Mouse (Mus musculus): ENCODE data around the gene Patj.

The Patj gene

GRCm38 (mm10) chr4:98444437-98445139 is 49.0 kb downstream of the Patj start:
- peak; percentile 60 for DNase-seq (ENCODE audit: low read depth, low spot score)

GRCm38 (mm10) chr4:98449564-98450263 is 54.1 kb downstream of the Patj start:
- DNase-seq (ENCODE audit: low read depth, low spot score), result no peak

- DNase-seq (ENCODE audit: low read depth, low spot score), result no peak
Measured at GRCm38 (mm10) chr4:98450308-98450707, 54.7 kb downstream of the Patj start.

GRCm38 (mm10) chr4:98450829-98451228 is 55.2 kb downstream of the Patj start:
- DNase-seq (ENCODE audit: low read depth, low spot score), result no peak

GRCm38 (mm10) chr4:98451259-98451658 is 55.7 kb downstream of the Patj start:
- no peak for DNase-seq (ENCODE audit: low read depth, low spot score)

- no peak for DNase-seq (ENCODE audit: low read depth, low spot score)
Measured at GRCm38 (mm10) chr4:98452725-98453124, 57.1 kb downstream of the Patj start.

GRCm38 (mm10) chr4:98453231-98453630 is 57.6 kb downstream of the Patj start:
- DNase-seq (ENCODE audit: low read depth, low spot score), result no peak

GRCm38 (mm10) chr4:98455352-98455751 is 59.8 kb downstream of the Patj start:
- no peak for DNase-seq (ENCODE audit: low read depth, low spot score)

- no peak for DNase-seq (ENCODE audit: low read depth, low spot score)
Measured at GRCm38 (mm10) chr4:98455910-98456309, 60.3 kb downstream of the Patj start.

GRCm38 (mm10) chr4:98461804-98462341 is 66.3 kb downstream of the Patj start:
- DNase-seq (ENCODE audit: low read depth, low spot score), result peak; percentile 43

- peak; percentile 30 for DNase-seq (ENCODE audit: low read depth, low spot score)
Measured at GRCm38 (mm10) chr4:98465476-98465875, 69.9 kb downstream of the Patj start.

GRCm38 (mm10) chr4:98465886-98466285 is 70.3 kb downstream of the Patj start:
- no peak for DNase-seq (ENCODE audit: low read depth, low spot score)

GRCm38 (mm10) chr4:98471376-98471775 is 75.8 kb downstream of the Patj start:
- DNase-seq (ENCODE audit: low read depth, low spot score), result no peak

GRCm38 (mm10) chr4:98473491-98473890 is 77.9 kb downstream of the Patj start:
- DNase-seq (ENCODE audit: low read depth, low spot score), result no peak

- DNase-seq (ENCODE audit: low read depth, low spot score), result no peak
Measured at GRCm38 (mm10) chr4:98478005-98478404, 82.4 kb downstream of the Patj start.

GRCm38 (mm10) chr4:98486475-98486874 is 90.9 kb downstream of the Patj start:
- DNase-seq (ENCODE audit: low read depth, low spot score), result no peak

GRCm38 (mm10) chr4:98486901-98487300 is 91.3 kb downstream of the Patj start:
- no peak for DNase-seq (ENCODE audit: low read depth, low spot score)

- DNase-seq (ENCODE audit: low read depth, low spot score), result no peak
Measured at GRCm38 (mm10) chr4:98489386-98489785, 93.8 kb downstream of the Patj start.

GRCm38 (mm10) chr4:98498341-98498740 is 102.8 kb downstream of the Patj start:
- DNase-seq (ENCODE audit: low read depth, low spot score), result no peak

GRCm38 (mm10) chr4:98500182-98500581 is 104.6 kb downstream of the Patj start:
- DNase-seq (ENCODE audit: low read depth, low spot score), result peak; percentile 29

- DNase-seq (ENCODE audit: low read depth, low spot score), result no peak
Measured at GRCm38 (mm10) chr4:98500875-98501274, 105.3 kb downstream of the Patj start.

GRCm38 (mm10) chr4:98504743-98505142 is 109.2 kb downstream of the Patj start:
- no peak for DNase-seq (ENCODE audit: low read depth, low spot score)
